Mouse (Mus musculus): ENCODE results near the gene BC052040. TPM values are rescaled to one million over a fixed set of nuclear protein-coding genes. Genes with fewer than 3 reads are reported as not detected.
A peak's percentile ranks its signal among the peaks of the same experiment; 100 is the strongest.

BC052040 gene
- polyA plus RNA-seq, 1 experiment from 2014 or later = 8.2 TPM

GRCm38 (mm10) chr2:115813721-115814120, 232.2 kb downstream of the BC052040 start:
- Histone ChIP-seq H3K9ac (ENCODE audit: low read depth, low read length) (no peak overlapping the region), H3K27ac (no peak overlapping the region), H3K27me3 (ENCODE audit: insufficient read depth, low read length) (no peaks in the 10 kb centered on the region), H3K4me1 (replicated peaks; ENCODE audit: insufficient read depth, low read length) (peaks cover 9% of the 10 kb centered on the region; the same call in 1 of the 2 replicates), H3K4me3 (replicated peaks; ENCODE audit: low read depth, low read length) (no peak overlapping the region), H3K9me3 (replicated peaks; ENCODE audit: low read length) (no peaks in the 10 kb centered on the region), H3K4me2 (ENCODE audit: low read length) (peak overlapping the region; percentile 44), H3K36me3 (ENCODE audit: insufficient read depth, low read length) (no peaks in the 10 kb centered on the region)
- no peak for TF ChIP-seq CTCF (IDR thresholded peaks at IDR 0.05; ENCODE audit: low read depth)
- no peak for ATAC-seq (replicated peaks; ENCODE audit: low FRiP score, low read depth)
- 23% methylated on average over 6 of the region's 6 CpGs for WGBS
- no peak for DNase-seq (ENCODE audit: low spot score)

GRCm38 (mm10) chr2:115817959-115818358, 236.4 kb downstream of the BC052040 start:
- Histone ChIP-seq H3K9me3 (replicated peaks; ENCODE audit: low read length) (no peaks in the 10 kb centered on the region), H3K4me1 (replicated peaks; ENCODE audit: insufficient read depth, low read length) (peaks cover 9% of the 10 kb centered on the region; the same call in 1 of the 2 replicates), H3K36me3 (ENCODE audit: insufficient read depth, low read length) (no peaks in the 10 kb centered on the region), H3K27me3 (ENCODE audit: insufficient read depth, low read length) (no peaks in the 10 kb centered on the region), H3K9ac (ENCODE audit: low read depth, low read length) (no peak overlapping the region), H3K4me2 (ENCODE audit: low read length) (no peak overlapping the region), H3K4me3 (replicated peaks; ENCODE audit: low read depth, low read length) (no peak overlapping the region), H3K27ac (no peak overlapping the region)
- no peak for TF ChIP-seq CTCF (IDR thresholded peaks at IDR 0.05; ENCODE audit: low read depth)
- DNase-seq (ENCODE audit: low spot score) (no peak), ATAC-seq (replicated peaks; ENCODE audit: low FRiP score, low read depth) (no peak)
- 52% methylated on average over 6 of the region's 6 CpGs for WGBS

GRCm38 (mm10) chr2:115822361-115822760, 240.8 kb downstream of the BC052040 start:
- H3K4me3 ChIP-seq (replicated peaks; ENCODE audit: low read depth, low read length) = no peak overlapping the region
- no peak overlapping the region for H3K27ac ChIP-seq
- WGBS = 90% methylated on average over 5 of the region's 5 CpGs
- H3K9me3 ChIP-seq (replicated peaks; ENCODE audit: low read length) = no peaks in the 10 kb centered on the region
- no peak for TF ChIP-seq CTCF (IDR thresholded peaks at IDR 0.05; ENCODE audit: low read depth)
- H3K9ac ChIP-seq (ENCODE audit: low read depth, low read length) = no peak overlapping the region
- H3K27me3 ChIP-seq (ENCODE audit: insufficient read depth, low read length) = no peaks in the 10 kb centered on the region
- H3K4me1 ChIP-seq (replicated peaks; ENCODE audit: insufficient read depth, low read length) = no peaks in the 10 kb centered on the region
- ATAC-seq (replicated peaks; ENCODE audit: low FRiP score, low read depth) (no peak), DNase-seq (ENCODE audit: low spot score) (no peak)
- H3K4me2 ChIP-seq (ENCODE audit: low read length) = no peak overlapping the region
- H3K36me3 ChIP-seq (ENCODE audit: insufficient read depth, low read length) = no peaks in the 10 kb centered on the region

MicroRNAs within 50 kb of the gene (microRNA counts, 519-probe panel; counts per million panel counts)
- 4,795 counts per million, percentile 81 among the panel's probes with 10 or more counts for microRNA mmu-miR-1951

Small RNA genes lying within 50 kb of the gene (microRNA-seq; reads per million reads assigned to microRNA genes)
- gene Mir1951 = not detected
